Mouse (Mus musculus) liver, adult 2 months (tissue): Measurements from ENCODE around the gene Plxna4.

Experiments
- CTCF ChIP-seq: fragments of 200-500 bp; IDR thresholded peaks from 2 replicates; pipeline ENCODE4 v1.5.1; 2011; ENCODE audit warnings: low read depth, low read length, control low read depth
- POLR2A ChIP-seq: fragments of 200-500 bp; IDR thresholded peaks from 2 replicates; pipeline ENCODE4 v1.6.1; 2011; ENCODE audit warnings: low read length, control low read depth; ENCODE audit not compliant: insufficient read depth; ENCODE audit errors: extremely low read depth

DNA sequence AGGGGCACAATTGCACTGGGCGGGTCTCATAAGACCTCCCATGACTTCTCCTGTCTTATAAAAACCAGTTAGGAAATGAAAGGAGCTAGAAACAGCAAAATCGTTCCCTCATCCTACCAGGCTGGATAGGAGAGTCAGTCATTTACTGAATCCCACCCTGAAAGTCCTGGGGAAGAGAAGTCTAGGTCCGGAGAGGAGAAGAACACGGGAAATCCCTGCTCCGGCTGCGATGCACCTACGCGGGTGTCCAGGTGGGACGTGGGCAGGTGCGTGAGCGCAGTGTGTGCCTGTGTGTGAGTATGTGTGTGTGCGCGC, 1.2 kb downstream of the Plxna4 start:
- TF ChIP-seq CTCF (no peak), POLR2A (no peak)
